Mouse (Mus musculus) cerebellum, postnatal 25 days (tissue): Measurements from ENCODE around the gene Hikeshi.

Experiments
- DNase-seq, 2 experiments: peaks; one replicate each; pipeline ENCODE4 v3.0.0; 2021; ENCODE audit warnings: mixed read lengths in 2 of 2

The Hikeshi gene

DNA sequence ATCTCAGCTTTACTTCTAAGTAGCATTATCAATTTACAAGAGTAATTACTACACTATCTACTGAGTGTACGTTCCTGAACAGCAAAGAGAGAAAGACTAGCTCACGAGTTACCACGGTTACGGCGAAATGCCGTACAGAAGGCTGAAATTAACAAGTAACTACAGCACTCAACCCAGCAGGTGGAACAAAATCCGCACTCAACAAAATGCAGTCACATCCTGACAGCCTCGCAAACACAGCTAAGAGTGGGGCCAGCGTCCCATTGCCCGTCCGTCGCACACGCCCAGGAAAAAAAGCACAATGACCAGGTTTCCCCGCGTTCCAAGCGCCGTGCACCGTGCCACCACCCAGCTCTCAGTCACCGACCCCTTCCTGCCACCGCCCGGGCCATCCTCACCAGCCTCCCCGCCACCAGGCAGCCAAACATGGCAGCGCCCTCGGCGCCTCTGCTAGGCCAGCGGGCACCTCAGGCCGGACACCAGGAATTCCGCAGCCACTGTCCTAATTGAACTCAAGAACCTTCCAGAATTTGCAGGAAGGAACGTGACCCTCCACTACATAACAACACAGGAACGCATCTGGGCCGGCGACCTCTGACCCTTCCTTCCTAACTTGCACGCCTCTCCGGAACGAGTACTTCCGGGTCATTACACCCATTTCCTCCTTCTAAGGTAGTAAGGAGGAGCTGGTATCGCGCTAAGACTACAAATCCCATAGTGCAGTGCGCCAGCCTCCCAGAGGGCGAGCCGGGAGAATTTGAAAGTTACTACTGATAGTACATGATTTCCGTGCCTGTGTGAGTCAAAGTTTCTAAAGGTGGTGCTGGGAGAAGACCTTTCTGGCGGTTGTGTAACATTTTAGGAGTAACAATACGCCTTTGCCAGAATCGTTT lies at the start of gene Hikeshi:
TSS of gene Hikeshi (minus strand) at position 634 of the 893 bp plus-strand sequence.
- peak; percentile 88 to 92 for DNase-seq

DNA sequence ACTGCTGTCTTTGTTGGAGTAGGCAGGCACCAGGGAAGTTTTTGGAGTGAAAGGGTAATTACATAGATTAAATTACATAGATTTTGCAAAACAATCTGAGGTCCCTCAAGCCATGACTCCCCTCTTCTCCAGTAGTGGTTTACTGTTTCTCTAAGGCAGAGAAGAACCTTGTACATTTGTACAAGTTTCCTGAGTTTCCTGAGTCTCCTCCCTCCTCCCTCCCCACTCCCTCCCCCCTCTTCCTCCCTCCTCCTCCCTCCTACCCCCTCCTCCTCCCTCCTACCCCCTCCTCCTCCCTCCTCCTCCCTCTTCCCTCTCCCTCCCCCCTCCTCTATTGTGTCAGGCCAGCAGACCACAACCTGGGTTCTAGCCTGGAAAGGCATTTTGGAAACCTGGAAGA lies 43.4 kb upstream of the Hikeshi start:
- no peak for DNase-seq

DNA sequence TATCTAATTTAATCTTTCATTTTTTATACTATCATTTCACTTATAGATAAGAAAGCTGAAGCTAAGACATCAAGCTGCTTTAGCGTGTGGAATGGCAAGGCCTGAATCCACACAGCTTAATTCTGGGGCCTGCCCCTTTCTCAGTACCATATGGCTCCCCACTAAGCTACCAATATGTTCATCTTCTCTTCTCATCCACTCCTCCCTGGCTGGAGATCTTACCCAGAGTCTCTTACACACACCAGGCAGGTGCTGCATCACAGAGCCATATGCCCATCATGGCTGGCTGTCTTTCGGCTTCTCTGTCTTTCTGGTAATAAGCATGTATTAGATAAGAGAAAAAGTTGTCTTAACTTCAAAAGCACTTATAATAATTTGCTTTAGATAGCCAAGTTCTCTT lies 42.4 kb upstream of the Hikeshi start:
- peak; percentile 34 to 54 for DNase-seq

DNA sequence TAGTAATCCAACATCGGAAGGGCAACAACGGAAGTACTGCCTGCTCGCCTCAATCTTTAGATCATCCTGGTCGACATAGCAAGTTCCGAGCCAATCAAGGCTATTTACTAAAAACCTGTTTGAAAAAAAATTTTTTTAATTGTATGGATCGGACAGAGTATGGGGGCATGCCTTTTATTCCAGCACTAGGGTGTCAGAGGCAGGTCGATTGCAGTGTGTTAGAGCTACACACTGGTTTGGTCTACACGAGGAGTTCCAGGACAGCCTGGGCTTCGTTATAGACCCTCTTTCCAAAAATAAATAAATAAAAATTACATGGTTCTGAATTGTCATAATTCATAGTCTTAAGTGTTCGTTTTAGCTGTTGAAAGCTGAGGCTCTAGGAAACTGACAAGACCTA lies 40.6 kb upstream of the Hikeshi start:
- peak in 1 of 2 experiments; percentile 17 for DNase-seq

DNA sequence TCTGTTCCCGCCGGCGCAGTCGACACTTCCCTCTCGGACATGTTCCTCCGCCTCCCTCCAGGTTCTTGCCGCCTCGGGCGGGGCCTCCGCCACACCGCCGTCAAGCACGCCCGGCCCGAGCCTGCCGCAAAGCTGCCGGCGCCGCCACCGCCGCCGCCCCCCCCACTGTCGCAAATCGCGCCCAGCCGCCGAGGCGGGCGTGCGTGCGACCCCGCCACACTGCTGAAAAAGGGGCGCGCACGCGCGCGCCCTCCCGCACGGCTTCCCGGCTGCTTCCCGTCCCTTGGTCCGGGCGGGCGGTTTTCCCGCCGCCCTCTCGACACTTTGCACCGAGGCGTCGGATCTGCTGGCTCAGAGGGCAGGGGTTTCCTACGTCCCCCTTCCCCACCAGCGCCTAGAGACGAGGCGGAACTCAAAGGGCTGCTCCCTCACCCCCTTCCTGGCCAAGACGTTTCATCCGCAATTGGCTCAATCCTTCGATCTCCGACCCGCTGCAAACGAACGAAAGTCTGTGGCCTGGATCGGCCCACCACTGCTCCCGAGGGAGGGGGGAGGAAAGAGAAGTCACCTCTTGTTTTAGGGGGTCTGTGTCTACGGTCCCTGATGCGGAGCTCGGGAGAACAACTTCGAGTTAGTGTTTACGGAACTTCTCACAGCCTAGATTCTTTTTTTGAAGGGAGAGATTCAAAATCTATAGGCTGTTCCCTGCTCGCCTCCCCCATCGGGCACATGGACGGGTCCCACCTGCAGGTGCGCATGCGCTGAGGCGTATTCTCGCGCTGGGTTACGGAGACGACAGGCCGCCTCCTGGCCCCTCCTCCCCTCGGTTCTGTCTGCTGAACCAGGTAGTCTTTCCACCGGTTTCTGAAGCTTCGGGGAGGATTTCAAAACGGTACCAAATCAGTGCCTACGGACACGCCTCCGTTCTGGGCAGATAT lies 39.8 kb upstream of the Hikeshi start, which contains the start of gene Eed:
TSS of gene Eed (minus strand) at position 499 of the 938 bp plus-strand sequence.
- peak; percentile 95 to 97 for DNase-seq

DNA sequence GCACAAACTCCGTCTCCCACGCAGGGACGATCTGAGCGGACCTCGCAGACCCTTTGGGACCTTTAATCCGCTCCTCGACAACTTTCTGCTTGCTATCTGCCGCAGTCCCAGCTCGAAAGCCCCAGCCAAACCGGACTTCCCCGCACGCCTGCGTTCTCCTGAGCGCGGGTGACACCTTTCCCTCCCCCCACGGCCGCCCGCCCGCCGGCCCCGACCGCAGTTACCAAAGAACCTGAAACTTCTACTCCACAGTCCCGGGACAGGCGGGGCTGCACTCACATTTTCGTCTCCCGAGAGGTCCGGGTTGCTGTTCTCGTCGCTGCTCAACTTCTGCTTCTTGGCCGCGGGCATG lies 39.1 kb upstream of the Hikeshi start:
- DNase-seq: no peak

DNA sequence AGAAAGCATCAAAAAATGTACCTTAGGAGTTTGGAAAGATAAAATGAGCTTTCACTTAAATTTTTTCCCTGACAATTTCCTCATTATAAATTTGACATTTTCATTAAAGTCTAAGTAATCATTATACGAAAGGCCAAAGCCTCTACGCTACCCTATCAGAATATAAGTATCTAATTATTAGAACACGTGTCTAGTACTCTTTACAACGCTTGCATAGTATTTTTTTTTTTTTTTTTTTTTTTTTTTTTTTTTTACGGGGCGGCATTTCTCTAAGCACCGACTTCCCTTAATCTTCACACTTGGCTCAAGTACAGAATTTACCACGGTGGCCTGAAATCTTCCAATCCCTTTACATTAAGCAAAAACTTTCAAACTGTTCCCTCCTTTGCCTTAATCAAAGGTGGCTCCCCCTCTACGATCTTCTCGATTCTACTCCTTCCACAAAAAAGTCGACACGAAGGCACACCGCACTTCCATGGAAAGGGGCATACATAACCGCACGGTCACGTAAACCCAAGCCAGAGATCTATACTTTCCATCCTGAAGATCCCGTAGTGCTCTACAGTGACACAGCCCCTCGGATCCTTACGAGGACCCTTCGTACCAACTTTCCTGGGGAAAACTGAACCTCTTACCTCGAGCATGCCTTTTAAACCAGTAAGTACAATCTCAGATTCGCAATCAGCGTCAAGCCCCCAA lies 38.6 kb upstream of the Hikeshi start:
- peak in 1 of 2 experiments; percentile 7 for DNase-seq

DNA sequence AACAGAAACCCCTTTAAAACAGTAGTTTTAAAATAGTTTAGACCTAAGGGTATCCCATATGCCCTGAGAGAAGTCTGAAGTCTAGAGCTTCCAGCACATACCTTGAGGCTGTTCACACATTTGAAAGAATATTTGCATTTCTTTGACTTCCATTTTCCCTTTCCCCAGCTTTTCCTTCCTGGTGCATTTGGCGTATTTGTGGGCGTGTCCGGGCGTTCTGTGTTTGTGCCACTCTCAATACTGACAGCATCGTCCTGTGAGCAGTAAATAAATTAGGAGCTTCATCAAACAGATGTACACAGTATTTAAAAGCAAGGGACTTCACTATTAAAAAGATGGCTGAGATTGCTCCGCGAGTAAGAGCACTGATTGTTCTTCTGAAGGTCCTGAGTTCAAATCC lies 35.8 kb upstream of the Hikeshi start:
- DNase-seq: no peak

DNA sequence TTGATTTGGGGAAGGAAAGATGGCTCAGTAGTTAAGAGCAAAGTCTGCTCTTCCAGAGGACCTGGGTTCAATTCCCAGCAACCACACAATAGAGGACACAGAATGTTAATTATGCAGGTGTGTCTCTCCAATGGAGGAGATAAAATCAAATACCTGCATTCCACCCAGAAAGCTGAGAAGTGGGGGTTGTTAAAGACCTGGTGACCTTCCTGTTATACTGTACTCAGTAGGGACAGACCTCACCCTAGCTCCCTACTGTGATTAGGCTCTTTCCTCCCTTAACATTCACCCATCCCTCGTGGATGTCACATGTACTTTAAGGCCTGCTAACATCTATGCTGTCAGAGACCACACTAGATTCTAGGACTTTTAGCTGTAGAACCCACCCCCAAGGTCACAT lies 34.6 kb upstream of the Hikeshi start:
- no peak for DNase-seq

DNA sequence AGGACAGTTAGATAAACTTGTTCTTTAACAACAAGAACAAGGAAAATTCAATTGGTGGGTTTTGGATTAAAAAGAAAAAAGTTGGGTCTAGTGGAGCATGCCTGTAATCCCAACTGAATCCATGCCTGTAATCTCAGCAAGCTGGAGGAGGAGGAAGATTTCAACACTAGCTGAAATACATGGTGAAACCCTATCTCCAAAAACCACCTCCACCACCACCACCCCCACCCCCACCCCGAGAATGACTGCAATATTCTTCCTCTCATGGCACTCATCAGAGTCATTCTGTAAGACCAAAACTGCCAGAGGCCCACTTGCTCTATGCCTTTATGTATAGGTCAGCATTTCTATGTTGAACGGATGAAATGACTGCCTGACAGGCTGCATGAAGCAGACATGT lies 26.2 kb upstream of the Hikeshi start:
- DNase-seq: no peak

DNA sequence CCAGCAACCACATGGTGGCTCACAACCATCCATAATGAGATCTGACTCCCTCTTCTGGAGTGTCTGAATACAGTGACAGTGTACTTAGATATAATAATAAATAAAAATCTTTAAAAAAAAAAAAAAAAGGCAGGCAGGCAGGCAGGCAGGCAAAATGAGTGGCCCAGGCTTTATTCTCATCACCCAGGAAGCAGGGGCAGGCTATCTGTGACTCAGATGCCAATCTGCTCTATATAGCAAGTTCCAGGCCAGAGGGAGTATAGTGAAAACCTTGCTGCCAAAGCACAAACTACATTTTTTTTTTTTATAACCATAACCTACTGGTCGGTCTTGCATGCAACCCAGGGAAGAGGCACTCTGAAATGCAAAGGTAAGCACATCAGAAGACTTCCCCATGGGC lies 25.8 kb upstream of the Hikeshi start:
- DNase-seq: no peak

DNA sequence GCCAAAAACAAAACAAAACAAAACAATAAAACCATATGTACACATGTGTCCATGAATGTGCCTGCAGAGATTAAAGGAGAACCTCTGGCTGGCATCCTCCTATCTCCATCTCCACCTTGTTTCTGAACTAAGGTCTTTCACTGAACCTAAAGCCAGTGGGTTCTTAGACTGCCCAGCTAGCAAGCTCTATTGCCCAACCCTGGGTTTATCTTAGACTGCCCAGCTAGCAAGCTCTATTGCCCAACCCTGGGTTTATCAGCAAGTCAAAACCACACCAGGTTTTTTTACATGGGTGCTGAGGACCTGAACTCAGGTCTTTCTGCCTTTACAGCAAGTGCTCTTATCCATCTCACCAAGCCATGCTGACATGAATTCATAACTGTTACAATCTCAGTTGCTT lies 22.1 kb upstream of the Hikeshi start:
- DNase-seq: no peak

DNA sequence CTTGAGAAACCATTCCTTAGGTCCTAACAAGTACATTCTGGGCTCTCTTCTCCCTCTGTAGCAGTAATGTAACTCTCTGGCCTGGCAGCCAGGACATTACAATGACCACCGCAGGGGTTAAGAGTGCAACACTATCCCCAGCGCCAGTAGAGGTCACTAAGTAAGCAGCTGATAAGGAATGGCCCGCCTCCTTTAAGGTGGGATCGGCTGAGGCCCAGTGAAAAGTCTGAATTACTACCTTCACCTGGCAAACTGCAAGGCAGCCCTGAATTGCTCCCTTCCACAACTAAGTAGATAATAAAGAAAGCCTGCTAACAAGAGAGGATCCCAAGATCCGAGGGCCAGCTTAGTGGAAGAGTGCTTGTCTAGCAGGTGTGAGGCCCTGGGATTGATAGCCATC lies 16.3 kb upstream of the Hikeshi start:
- no peak for DNase-seq

DNA sequence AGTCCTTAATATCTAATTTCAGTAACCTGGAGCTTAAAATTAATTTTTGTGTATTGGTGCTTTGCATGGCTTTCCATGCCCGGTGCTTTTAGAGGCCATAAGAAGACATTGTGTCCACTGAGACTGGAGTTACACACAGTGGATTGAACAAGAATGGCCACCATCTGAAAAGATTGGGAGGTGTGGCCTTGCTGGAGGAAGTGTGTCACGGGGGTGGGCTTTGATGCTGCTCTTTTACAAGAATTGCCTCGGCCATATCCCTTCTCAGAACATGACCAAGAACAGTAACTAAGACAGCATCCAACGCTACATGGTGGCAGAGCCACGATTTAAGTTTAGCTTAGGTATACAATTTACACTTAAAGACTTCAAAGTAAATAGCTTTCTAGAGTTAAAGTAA lies 13.3 kb upstream of the Hikeshi start:
- no peak for DNase-seq

DNA sequence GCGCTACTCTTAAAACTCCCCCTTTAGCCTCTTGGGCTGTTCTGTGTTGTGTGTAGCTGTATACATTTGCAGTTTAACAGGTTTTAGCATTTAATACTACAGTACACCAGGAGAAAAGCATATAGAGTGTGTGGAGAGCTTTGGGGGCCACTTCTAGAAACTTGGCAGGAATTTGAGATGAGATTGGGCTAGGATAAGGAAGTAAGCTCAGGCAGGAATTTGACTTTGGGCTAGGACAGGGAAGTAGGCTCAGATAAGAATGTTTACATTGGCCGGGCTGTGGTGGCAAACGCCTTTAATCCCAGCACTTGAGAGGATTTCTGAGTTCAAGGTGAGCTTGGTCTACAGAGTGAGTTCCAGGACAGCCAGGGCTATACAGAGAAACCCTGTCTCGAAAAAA lies 8.4 kb upstream of the Hikeshi start:
- DNase-seq: no peak

DNA sequence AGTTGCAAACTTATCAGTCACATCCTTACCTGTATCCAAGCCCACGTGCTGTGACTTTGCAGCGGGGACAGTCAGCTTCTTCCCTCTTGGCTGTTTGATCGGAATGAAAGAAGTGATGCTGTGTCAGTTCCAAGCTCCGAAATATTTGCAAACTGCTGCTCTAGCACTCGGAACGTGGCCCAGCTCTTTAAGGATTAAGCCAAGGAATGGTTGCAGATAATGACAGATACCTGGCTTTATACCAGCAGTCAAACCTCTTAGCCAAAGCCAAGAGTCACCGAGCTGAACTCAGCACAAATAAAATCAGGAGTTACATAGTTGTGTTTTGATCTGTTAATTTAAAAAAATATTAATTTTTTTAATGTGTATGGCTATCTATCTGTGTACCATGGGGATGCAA lies 7.0 kb upstream of the Hikeshi start:
- peak in 1 of 2 experiments; percentile 25 for DNase-seq

DNA sequence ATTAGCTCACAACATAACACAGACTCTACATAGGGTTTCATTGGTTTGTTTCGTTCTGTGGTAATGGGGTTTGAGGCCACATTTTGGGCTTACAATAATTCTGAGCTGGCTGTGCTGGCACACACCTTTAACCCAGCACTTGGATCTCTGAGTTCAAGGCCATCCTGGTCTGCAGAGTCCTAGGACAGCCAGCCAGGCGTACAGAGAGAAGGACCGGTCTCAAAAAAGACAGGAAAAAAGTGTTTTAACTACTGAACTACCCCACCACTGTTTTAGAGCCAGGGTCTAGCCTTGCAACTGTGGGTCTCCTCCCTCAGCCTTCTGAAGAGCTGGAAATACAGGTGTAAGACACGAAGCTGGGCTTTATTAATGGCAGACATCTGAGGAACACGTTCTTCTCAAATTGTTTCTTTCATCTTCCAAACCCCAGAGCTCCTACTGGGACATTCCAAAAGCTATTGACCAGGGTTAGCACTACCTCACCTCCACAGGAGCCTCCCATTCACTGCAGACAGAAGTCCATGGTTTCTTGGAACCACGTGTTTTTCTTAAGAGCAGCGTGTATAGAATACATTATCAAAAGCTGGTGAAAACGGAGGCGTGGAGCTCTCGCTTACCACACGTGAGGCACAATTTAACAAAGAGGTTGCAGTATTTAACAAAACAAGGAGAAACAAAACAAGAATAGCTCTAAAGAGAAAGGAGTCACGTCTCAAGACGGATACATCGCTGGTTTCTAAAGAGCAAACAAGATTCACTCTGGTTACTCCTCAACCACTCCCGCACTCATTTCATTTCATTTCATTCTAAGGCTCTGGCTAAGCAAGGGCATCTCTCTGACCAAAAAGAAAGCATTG lies 1.3 kb downstream of the Hikeshi start:
- DNase-seq: no peak

DNA sequence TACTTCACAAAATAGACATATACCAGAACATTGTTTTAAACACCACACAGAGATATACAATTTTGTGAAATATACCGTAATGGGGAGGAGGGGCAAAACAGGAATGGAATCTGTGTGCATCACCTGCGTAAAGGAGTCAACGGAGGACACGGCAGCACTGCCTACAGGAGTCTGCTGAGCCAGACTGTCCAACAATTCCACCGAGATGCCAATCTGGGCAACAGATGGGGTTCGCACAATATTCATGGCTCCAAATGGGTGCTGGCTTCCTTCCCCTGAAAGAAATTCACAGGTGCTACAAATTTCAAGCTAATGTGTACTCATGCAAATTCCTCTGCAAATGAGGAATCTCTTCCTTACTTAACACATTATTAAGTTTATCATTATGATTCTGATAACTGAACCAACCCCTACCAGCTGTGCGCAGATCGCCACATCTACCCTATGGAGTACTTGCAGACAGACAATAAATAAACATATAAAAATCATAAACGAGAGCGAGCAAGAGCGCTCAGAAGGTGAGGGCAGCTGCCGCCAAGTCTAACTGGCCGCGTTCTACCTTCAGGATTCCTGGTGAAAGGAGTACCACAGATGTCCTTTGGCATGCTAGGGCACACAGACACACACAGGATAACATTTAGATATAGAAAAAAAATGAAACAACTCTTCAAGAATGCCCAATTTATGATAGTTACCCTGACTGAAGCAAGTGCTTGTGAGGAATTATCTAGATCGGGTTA lies 17.4 kb downstream of the Hikeshi start:
- peak; percentile 83 to 87 for DNase-seq

DNA sequence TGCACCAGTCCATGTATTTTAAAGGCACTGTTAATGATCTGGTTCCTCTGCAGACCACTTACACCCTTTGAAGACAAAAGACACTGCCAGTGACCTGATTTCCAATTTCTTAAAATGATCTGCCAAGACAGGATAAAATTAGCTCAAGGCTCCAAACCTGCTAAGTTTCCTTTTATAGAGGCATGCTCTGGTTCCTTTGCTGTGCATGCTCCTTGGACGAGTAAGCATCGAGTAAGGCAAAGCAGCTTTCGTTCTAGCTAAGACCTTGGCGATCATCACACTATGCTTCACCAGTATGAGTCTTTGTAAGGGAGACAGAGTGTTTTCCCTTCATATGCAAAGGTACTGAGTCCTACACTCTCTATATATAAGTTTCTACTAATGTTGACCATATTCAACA lies 23.2 kb downstream of the Hikeshi start:
- DNase-seq: no peak

DNA sequence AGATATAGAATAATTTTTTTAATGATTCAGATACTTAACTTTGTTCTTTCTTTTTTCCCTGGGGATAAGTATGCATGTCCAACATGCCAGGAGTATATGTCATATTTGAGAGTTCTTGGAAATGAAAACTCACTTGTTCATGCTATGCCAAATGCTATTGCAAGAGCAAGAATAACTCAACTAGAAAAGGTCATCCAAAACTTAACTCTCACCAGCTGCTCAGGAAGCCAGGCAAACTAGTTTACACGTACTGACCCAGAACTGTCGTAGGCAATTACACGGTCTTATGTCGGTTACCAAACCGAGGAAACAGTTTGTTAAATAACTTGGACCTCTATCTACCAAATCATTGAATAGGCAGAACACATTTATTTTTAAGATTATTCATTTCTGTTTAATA lies 24.3 kb downstream of the Hikeshi start:
- no peak for DNase-seq

DNA sequence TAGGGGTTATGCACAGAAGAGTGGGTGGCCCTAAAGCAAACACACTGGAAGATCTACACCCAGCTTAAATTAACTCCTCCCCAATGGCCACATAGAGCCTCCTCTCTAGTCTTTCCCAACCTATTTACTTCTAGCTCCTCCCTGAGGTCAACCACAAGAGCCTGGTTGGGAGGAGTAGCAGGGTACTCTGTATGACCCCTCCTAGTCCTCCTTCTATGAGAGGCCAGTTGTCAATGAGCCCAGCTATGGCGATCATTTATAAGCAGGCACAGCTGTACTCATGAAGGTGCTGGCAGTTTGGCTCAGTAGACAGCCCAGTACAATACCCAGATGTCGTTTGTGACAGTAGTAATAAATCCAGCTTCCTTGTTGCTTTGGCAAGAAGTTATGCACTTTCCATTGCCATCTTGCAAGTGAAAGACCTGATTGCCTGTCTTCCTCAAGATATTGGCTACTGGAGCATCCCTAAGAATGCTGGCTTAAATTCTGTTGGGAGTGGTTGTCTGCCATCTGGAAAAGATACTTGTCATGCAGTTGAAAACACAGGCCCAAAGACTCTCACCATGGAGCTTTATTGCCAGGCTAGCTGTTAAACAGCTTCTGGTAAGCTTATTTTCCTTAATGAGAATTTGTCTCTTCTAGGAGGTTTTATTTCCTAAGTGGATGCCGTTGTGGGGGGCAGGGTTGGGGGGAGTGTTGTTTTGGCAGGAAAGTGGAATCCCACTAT lies 27.4 kb downstream of the Hikeshi start:
- no peak for DNase-seq
